Mouse (Mus musculus) megakaryocyte, embryonic 14.5 days (primary cell): ENCODE measurements at regions not wholly inside any gene's neighbourhood (a gene's known extent, or its start where the extent isn't known, plus 50 kb on each side); places are given as distances from the start of the nearest gene placed in this dataset.

ENCODE experiments used
- FLI1 ChIP-seq: IDR thresholded peaks from 2 replicates; pipeline ENCODE4 v1.6.1; 2012; ENCODE audit warnings: low read length, inconsistent platforms, mixed read lengths
- GATA1 ChIP-seq: IDR thresholded peaks from 3 replicates; pipeline ENCODE4 v1.6.1; 2012; ENCODE audit warnings: mixed read lengths, low read length, inconsistent platforms, borderline replicate concordance

DNA sequence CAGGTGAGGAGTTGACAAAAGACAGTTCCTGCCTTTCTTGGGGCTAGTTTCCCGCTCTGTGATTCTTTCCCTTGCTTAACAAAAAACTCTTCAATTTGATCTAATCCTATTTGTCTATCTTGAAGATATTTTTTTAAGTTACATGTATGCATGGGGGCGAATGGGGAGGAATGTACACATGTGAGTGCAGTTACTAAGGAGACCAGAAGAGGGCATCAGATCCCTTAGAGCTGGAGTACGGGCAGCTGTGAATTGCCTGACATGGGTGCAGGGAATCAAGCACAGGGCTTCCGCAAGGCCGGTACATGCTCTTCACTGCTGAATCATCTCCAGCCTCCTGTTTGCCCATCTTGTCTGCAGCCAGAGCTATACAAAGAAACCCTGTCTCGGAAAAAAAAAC, 79.8 kb upstream of the Ppp2r5c start:
- TF ChIP-seq GATA1 (no peak), FLI1 (no peak)
